Mouse (Mus musculus): ENCODE measurements around the gene Trim44.

Trim44 gene

DNA sequence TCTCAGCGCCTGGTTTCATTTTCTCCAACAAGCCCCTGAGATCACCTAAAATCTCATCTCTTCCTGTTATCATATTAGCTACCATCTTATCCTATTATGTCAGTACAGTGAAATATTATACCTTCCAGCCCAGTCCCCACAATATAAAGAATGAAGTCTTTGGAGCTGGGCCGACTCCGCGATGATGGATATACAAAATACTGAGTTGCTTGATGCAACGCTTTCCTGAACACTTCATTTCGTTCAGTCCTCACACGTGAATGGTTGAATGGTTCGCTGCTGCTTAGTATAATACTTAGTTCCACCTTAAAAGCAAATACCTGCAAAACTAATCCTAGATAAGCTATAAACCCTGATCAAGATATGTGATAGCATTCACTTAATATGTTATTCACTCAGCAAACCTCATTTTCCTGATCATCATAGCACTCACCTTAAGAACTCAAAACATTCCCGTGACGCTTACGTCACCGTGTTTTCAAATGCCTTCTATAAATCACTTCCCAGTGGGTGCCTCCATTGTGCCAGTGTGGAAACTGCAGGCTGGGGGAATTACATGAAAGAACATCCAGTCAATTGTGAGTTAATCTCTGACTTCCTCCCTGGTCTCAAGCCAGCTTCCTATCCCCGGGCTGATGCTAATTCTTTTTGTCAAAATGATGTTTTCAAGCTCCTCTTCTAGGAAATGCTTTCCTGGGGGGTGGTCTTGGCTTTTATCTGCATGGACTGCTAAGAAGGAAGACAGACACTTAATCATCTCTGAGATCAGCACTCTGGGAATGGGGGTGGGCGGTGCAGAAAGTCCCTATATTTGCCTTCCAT lies at the start of gene Trim44:
TSS of gene Trim44 (minus strand) at position 466 of the 822 bp plus-strand sequence.
- no peak for DNase-seq

DNA sequence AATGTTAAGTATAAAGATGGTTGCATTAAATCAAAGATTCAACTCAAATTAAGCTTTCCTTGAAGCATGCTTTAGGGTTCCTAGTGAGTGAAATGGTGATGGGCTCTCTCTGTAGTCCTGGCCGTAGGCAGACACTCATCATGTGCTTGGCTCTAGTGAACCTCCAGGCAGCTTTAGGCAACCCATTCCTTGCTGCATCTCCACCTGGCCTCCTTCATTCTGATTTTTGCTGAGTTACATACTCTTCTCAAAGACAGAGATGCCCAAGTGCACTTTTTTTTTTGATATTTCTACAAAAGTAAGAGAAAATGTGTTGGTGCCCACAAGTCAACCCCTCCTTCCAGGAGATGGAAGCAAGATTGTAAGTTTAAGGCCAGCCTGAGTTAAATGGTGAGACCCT lies 47.5 kb upstream of the Trim44 start:
- no peak for DNase-seq

DNA sequence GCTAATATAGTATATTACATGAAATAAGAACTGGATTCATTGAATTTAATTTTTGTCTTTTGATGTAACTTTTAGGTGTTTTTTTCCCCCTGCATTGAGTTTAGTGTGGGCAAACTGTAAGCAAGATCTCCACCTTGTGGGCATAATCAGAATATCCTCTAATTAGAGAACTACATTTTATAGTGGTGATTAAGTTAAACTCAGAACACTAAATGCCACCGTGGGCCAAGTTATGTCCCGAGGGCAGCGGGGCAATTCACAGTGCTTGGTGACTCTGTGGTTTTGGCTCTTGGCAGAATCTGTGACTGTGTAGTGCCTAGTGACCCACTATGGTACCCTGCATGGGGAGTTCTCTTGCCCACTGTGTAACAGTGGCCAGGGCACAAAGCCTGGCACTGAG lies 45.8 kb upstream of the Trim44 start:
- peak in 1 of 2 experiments; percentile 5 for DNase-seq

DNA sequence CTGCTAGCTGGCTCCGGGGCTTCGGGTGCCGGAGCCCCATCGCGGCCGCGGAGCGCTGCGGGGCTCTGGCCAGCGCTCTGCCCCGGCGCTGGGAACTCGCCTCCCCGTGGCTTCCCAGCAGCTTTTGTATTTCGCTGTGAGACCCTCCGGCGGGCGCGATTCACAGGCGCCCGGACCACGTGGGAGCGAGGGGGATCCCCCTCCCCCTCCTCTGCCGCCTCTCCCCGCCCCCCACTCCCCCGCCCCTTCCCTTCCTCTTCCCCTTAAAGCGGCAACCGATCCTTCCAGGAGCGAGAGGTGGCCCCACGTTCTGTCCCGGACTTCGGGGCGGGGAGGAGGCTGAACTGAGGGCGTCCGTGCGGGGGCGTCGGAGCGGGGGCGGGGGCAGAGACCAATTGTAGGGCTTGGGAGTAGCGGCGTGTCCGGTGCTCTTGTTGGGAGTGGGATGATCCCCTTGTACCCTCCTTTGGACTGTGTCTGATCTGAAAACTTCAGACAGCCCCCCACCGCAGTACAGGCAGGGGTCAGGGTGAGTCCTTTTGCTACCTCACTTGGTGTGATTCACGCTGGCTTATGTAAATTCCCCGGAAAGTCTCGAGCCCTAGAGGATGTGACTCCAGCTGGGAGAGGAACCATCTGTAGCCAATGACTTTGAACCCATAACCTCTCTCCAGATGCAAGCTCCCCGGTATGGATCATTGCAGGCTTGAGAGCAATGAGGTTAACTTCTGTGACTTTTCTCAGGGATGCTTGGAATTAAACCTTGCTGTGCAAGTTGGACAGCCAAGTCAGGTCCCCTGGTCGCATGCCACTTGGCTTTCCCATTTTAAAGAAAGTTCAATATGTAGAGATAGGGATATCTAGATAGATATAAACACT lies 44.3 kb upstream of the Trim44 start, which contains the start of gene Fjx1:
TSS of gene Fjx1 (minus strand) at position 829 of the 879 bp plus-strand sequence.
- peak in 1 of 2 experiments; percentile 44 for DNase-seq

DNA sequence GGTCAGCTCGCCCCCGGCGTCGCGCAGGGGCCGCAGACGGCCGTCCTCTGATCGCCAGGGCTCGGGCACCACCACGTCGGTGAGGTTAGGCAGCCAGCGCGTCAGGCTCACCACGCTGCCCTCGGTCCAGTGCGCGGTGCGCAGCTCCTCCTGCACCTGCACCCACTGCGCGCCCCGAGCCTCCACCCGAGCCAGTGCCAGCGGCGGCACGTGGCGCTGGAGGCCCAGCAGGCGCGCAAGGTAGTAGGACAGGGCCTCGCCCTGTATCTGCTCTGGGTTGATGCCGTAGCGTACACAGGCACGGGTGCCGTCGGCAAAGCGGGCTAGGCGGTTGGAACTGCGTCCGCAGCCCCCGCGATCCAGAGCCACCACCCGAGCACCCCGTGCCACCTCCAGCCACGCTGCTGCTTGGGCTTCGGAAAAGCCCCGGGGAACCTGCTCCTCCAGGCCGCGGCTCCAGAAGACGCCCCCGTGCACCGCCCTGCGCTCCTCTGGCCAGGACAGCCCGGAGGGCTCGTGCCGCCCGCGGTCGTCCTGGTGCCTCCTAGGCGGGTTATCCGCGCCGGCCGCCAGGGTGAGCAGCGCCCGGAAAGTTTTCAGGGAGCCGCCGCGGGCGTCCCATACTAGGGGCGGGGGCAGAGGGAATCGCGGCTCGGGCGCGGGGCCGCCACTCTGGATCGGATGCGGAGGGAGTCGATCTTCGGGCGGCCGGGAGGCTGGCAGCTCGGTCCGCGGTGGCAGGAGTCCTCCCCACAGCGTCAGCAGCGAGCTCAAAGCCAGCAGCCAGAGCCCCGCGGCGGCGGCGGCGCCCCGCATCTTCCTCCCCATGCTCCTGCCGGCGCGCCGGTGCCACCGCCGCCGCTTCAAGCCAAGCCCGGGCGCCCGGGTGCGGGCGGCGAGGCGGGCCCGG lies 43.4 kb upstream of the Trim44 start:
- DNase-seq: peak; percentile 29 to 48

DNA sequence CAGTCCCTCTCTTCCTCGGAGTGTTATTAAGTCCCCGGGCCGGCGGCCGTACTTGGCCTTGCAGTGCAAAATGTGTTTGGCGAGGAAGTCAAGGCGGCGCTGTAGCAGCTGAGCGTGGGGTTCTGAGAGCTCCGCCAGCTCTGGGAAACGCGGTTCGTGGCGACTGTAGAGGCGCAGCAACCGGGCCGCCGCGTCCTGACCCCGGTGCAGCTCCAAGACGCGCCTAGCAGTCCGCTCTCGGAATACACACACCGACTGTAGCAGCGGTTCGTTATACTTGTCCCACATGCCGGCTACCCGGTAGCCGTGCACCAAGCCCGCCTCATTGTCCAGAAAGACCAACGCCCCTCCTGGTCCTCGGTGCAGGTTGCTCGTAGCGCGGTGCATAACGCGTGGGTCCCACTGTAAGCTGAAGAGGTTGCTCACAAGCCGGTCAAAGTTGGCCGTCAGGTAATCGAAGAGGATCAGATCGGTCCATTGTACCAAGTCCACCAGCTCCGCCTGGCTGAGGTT lies 42.7 kb upstream of the Trim44 start:
- peak; percentile 30 to 33 for DNase-seq

DNA sequence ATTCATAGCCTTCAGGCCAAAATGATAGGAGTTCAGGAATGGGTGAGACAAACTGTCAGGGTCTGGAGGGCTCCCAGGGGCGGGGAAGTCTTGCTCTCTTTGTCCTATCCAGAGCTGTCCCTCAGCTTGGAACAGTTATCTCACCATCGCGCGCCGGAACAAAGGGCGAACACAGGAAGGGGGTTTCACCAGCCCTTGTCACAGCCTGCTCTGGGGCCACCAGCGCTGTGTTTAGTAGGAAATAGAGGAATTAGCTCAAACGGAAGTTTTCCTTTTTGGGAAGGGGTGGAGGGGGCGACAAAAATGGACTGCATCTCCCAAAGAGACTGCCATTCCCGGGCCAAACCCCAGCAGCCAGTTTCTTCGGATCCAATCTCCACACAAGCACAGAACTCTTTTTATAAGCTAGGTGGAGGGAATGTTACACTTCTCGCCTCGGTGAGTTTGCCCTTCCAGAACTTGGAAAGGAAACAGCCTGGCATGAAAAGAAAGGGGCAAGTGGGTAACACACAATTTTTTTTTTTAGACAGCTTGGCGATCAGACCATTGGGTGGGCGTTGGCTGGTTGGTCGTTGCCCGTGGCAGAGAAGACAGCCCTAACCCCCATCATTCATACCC lies 42.1 kb upstream of the Trim44 start:
- DNase-seq: peak in 1 of 2 experiments; percentile 10

DNA sequence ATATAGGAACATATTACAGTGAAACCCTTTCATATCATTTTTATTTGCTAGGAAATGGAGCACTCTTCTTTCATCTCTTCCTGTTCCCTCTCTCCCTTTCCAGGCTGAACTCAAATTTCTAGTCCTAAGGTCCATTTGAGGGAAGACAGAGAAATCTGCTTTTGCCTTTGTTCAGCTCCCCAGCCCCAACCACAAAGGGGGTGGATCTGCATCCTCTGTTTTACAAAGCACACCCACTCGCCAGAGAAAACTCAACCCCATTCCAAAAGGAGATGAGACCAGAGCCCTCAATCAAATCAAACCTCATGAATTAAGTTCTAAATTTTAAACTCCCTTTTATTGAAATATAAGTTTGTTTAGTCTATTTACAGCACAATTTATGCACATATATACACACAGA lies 41.4 kb upstream of the Trim44 start:
- DNase-seq: no peak

DNA sequence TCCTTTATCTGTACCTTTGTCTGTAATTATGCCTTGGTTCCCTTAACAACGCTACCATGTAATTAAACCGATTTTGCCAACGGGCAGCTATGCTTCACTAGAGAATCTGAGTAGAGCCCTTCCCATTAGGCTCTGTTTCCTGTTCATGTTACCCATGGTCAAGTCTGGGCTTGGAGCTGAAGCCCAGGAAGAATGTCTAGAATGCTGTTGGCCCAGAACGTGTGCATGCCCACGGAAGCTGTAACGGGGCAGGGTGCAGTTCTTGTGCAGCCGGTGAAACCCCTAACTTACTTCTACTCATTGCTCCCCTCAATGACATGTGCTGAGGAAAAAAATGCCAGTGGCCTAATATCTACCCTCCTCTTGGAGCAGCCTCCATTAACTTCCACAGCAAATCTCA lies 40.2 kb upstream of the Trim44 start:
- DNase-seq: no peak

DNA sequence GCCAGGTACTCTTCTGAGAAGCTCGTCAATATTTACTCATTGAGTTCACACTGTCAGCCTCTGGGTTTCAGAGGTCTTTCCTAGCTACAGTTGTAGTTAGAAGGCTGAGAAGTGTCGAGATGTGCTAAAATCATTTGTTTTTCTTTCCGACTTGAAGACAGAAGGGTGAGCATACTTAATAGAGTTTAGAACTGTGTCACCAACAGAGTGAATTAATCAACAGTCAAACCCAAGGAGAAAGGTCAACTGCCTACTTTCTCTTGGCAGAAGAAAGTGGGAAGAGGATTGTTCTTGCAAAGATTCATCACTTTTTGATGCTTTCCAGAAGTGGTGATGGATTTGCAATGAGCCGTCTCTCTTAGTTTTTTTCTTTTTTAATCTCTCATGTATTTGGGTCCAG lies 39.2 kb upstream of the Trim44 start:
- no peak for DNase-seq

DNA sequence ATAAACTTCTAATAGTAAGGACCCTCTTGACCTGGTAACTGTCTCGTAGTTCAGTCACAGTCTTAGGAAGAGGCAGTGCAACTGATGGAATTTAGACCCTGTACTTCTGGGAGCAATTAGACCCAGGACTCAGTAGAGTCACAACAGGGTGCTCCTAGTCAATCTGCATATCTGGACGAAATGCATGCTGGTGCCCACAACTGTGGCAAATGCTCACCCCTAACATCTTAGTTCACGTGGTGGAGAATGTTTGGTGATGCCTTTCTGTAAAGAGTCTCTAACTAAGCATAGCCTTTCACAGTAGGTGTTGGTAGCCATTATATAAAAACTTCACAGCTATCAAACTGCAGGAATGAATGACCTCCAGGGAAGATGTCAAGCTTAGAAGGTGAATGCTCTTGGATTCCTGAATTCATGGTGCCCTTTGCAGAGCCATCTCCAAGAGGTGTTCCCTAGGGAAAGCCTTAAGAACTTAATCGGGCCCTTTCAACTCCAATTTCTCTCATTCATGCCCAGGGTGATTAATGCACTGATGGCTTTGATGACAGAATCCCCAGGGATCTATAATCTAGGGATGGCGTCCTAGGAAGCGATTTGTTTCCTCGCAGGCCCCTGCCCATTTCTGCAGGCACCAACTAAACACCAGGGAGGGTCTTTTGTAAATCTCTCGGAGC lies 29.9 kb upstream of the Trim44 start:
- no peak for DNase-seq

DNA sequence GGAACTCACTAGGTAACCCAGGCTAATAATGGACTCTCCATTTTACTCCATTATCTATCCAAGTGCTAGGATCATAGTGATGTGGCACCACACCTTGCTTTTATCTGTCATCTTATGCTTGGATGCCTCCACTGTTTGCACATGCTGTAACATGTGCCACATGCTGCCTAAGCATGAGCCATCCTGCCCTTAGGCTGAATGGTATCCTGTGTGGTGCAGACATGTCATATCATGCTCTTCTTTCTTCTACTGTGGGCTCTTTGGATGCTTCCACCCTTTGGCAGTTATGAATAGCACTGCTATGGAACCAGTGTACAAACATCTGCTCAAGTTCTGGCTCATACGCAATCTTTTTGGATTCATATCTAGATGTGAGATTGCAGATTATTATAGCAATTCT lies 26.3 kb upstream of the Trim44 start:
- no peak for DNase-seq

DNA sequence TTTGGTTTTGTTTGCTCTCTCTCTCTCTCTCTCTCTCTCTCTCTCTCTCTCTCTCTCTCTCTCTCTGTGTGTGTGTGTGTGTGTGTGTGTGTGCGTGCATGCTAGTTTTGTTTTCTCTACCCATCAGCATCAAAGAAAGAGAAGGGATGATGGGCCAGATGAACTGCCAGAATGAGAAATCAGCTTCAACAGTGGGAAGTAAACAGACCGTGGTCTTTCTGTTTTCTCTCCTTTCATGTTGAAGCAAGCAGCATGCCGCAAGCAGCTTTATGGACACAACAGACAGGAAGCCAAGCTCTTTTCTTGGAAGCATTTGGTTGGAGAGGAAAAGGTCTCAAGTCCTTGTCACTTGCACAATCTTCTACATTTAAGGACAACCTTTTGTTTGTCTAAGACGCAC lies 23.5 kb upstream of the Trim44 start:
- no peak for DNase-seq

DNA sequence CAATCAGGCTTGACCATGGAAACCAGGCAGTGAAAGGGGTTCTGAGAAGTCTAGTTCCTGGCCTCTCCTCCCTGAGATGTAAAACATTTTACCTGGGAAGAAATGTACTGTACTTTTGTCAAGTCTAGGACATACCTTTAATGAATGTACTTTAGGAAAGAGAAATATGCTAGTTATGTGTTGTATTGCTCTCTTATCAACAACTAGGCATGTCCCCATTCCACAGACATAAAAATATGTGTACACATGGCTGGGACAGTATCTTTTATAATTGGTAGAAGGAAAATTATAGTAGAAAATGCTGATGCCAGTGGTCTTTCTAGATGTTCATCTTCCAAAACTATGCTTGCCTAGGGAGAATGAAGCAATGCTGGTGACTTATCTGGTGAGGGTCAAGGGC lies 20.3 kb upstream of the Trim44 start:
- DNase-seq: no peak

DNA sequence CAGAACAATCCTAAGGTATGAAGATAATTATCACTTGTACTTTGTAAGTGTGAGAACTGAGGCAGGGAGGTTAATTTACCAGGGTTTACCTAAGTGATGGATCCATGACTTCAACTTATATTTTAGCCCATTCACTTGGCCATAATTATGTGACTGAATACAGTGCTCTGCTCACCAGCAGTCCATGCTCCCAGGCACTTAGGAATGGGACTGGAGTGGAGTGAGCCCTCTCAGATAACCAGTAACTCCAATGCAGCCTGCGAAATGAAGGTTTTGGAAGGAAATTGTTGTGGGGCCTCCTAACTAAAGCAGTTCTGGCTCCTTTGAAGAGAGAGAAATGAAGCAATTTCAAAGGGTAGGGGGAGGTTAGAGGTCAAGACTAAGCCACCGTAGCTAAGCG lies 18.8 kb upstream of the Trim44 start:
- no peak for DNase-seq

DNA sequence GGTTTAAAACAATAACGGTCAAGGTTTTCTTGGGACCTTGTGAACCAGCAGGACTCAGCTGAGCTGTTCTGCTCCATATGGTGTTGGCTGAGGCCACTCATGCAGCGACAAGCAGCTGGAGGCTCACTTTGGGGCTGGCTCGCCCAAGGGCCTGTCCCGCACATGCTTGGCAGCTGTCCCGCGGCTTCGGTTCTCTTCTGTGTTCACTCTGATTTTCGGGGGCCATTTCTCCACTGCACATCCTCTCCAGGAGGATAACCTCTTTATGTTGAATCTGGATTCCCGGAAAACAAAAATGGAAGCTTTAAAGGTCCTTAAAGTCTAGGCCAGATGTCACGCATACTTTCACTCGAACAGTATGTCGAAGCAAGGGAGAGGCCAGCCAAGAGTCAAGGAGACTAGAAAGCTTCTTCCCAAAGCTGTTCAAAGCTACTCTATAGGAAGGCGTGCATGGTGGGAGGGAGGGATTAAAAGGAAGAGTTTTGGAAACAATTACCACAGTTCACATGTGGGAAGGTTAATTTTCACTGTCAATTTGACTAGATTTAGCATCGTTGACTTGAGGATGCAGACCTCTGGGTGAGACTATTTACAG lies 8.6 kb upstream of the Trim44 start:
- DNase-seq: no peak

DNA sequence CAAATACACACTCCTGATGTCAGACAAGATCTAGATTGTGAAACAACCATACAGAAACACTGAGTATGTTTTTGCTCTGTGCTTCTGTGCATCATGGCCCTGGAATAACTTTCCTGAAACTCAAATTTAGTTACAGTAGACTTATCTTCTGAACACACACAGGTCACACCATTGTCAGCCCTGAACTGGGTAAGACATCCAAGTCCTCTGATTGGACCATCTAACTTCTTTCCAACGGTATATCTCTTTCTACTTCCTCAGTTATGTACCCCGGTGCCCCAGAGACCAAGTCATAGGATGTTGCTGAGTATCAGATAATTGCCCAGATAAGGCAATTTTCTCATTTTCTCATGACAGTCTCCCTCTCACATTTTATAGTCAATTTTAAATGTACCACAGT lies 5.1 kb upstream of the Trim44 start:
- DNase-seq: no peak

DNA sequence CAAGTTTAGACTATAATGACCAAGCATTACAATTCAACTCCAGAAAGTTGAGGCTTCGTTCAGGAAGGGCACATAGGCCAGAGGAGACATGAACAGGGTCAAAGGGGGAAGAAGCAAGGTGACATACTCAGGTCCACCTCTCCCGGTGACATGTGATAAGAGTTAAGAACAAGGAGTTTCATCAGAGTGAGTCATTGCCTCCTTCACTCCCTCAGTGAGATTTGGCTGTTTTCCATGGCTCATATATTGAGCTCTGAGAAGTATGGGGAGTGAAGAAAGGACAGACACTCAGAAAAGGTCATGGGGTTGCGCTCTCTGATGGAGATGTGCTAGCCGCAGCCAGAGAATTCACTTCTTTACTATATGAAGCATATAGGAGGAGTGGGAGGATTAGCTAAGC lies 3.0 kb upstream of the Trim44 start:
- no peak for DNase-seq

DNA sequence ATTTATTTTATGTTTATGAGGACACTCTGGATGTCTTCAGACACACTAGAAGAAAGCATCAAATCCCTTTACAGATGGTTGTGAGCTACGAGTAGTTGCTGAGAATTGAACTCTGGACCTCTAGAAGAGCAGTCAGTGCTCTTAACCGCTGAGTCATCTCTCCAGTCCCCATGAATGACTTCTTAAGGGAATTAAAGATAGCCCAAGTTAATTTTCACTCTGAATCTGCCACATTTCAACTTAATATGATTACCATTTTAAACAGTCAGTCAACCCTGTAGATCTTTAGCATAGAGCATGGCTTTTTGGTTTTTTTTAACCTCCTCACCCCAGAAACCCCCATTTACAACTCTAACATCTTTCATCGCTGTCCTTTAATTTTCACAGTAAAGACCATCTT lies 2.1 kb upstream of the Trim44 start:
- DNase-seq: no peak

DNA sequence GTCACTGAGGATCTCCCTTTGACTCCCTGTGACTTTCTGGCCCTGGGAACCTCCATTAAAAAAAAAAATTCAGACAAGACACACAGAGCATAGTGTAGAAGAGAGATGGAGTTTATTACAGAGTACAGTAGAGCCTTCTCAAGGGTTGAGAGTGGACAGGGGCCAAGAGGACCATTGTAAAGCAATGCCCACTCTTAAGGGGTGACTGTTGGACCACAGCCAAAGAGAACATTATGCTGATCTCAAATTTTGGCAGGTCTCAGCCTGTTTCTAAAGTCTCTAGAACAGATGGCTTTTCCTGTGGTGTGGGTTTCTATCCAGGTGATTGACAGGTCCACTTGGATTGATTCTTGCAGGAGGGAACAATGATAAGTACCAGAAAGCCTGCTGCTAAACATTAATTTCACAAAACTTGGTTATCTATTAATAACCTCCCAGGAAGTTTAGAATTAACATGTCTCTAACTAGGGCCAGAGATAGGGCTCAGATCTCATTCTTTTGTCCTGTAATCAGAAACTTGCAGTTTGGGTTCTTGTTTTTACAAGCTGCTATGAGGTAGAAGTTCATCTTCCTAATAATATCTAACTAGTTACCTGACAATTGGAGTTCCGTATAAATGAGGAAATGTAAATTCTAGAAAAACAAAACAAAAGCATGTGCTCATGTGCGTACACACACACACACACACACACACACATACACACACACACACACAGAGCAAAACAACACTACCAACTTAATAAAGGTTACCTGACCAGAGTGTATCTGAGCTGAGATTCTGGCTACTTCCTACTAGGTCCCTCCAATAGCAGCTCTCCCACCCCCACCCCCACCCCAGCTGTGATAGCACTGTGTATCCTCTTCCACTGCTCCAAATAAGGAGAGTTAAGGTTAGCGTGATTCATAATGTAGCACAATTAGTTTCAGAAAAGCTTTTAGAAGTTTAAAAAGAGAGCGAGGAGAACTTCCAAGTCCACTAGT lies 1.0 kb downstream of the Trim44 start:
- no peak for DNase-seq
